Mouse (Mus musculus) left cerebral cortex, postnatal 36 days (tissue): Measurements from ENCODE around the gene Clca3a1. TPM values are rescaled to one million over a fixed set of nuclear protein-coding genes. Genes with fewer than 3 reads are reported as not detected.

Experiments
- DNase-seq, 2 experiments: peaks; one replicate each; pipeline ENCODE4 v3.0.0; 2021 to 2022; ENCODE audit warnings: low spot score in 2 of 2, mixed read lengths in 1 of 2
- intact Hi-C: fragments of 180-260 bp; cut with DNase I; formaldehyde crosslinking; loops from one replicate; pipeline ENCODE4 v1.15.1; 2025
- total RNA-seq, 2 experiments: library from RNA; stranded (reverse); gene quantifications; 2 replicates each; pipeline ENCODE4 v1.2.3; 2021

Clca3a1 gene
- total RNA-seq, 2 experiments from 2014 or later: 0.22 to 0.25 TPM

GRCm38 (mm10) chr3:144694040-144694439 lies 66.7 kb downstream of the Clca3a1 start:
- DNase-seq: no peak
- intact Hi-C loops: loop anchor here (5.0 to 10.0 kb wide), 2 partner anchors 239 to 438 kb away; no protein-coding TSS in a partner anchor

GRCm38 (mm10) chr3:144692052-144692451 lies 68.7 kb downstream of the Clca3a1 start:
- intact Hi-C loops: loop anchor here (1.0 to 10.0 kb wide), 3 partner anchors 28 to 440 kb away; partner anchors contain the start of gene Sh3glb1
- no peak for DNase-seq

GRCm38 (mm10) chr3:144689236-144689635 lies 71.5 kb downstream of the Clca3a1 start:
- intact Hi-C loops: no loop called here
- no peak for DNase-seq

GRCm38 (mm10) chr3:144688284-144688683 lies 72.5 kb downstream of the Clca3a1 start:
- no peak for DNase-seq
- intact Hi-C loops: no loop called here

GRCm38 (mm10) chr3:144687618-144688017 lies 73.2 kb downstream of the Clca3a1 start:
- intact Hi-C loops: no loop called here
- DNase-seq: no peak

GRCm38 (mm10) chr3:144686146-144686545 lies 74.6 kb downstream of the Clca3a1 start:
- DNase-seq: no peak
- intact Hi-C loops: no loop called here

GRCm38 (mm10) chr3:144683136-144683814 lies 77.5 kb downstream of the Clca3a1 start:
- intact Hi-C loops: no loop called here
- DNase-seq: no peak

GRCm38 (mm10) chr3:144681542-144681941 lies 79.2 kb downstream of the Clca3a1 start:
- DNase-seq: no peak
- intact Hi-C loops: no loop called here

- DNase-seq: no peak
- intact Hi-C loops: no loop called here
These were observed 81.0 kb downstream of the Clca3a1 start for GRCm38 (mm10) chr3:144679701-144680159.

Other genes with a start within 250 kb of the Clca3a1 start
- gene Hs2st1, start 190.8 kb downstream of the Clca3a1 start, total RNA-seq: 10 to 100 TPM; 56.2 to 58.7 TPM
- 100 to 1,000 TPM; 205 to 224 TPM for gene Selenof, start 190.7 kb downstream of the Clca3a1 start, total RNA-seq
- gene Sh3glb1, start 40.6 kb downstream of the Clca3a1 start, total RNA-seq: 10 to 100 TPM; 59.0 to 62.9 TPM
- gene Clca3a2, start 58.5 kb upstream of the Clca3a1 start, total RNA-seq: under 1 TPM; 0.15 to 0.57 TPM
- not detected for gene Clca3b, start 88.4 kb upstream of the Clca3a1 start, total RNA-seq
- not detected for gene Clca4b, start 171.6 kb upstream of the Clca3a1 start, total RNA-seq
- not detected for gene Clca4a, start 214.1 kb upstream of the Clca3a1 start, total RNA-seq